Mouse (Mus musculus) splenic B cell, adult 2 months (primary cell): ENCODE data around the gene Abi3.

ENCODE experiments used
- DNase-seq: peaks from one replicate; pipeline ENCODE4 v3.0.0-alpha.2; 2011; ENCODE audit warnings: low read depth, low spot score
- H3K27me3 ChIP-seq: 2 replicates; pipeline ENCODE4 v1.6.1; 2012; ENCODE audit warnings: mild to moderate bottlenecking, low read length, moderate library complexity, mixed read lengths; ENCODE audit not compliant: control insufficient read depth, poor library complexity, insufficient read depth, severe bottlenecking
- H3K36me3 ChIP-seq: 2 replicates; pipeline ENCODE4 v1.6.1; 2012; ENCODE audit warnings: mild to moderate bottlenecking, low read length, moderate library complexity, mixed read lengths; ENCODE audit not compliant: control insufficient read depth, poor library complexity, insufficient read depth, severe bottlenecking

Abi3 gene

GRCm38 (mm10) chr11:95850898-95851297 is 8.6 kb upstream of the Abi3 start:
- H3K27me3 ChIP-seq = no peaks in the 10 kb centered on the region
- no peak for DNase-seq

GRCm38 (mm10) chr11:95844935-95845334 is 2.7 kb upstream of the Abi3 start:
- no peak for DNase-seq

More at GRCm38 (mm10) chr11:95850898-95851297, 8.6 kb upstream of the Abi3 start:
- H3K36me3 ChIP-seq = no peaks in the 10 kb centered on the region

GRCm38 (mm10) chr11:95843421-95843950 is 1.2 kb upstream of the Abi3 start:
- DNase-seq = no peak
- Histone ChIP-seq H3K36me3 (no peaks in the 10 kb centered on the region; the same call in none of the 2 replicates), H3K27me3 (no peaks in the 10 kb centered on the region)

More at GRCm38 (mm10) chr11:95844935-95845334, 2.7 kb upstream of the Abi3 start:
- H3K36me3 ChIP-seq = no peaks in the 10 kb centered on the region; the same call in none of the 2 replicates
- H3K27me3 ChIP-seq = no peaks in the 10 kb centered on the region

GRCm38 (mm10) chr11:95842953-95843352 is 677 bp upstream of the Abi3 start:
- Histone ChIP-seq H3K36me3 (no peaks in the 10 kb centered on the region; the same call in none of the 2 replicates), H3K27me3 (no peaks in the 10 kb centered on the region)
- DNase-seq = no peak

- no peak for DNase-seq
- H3K27me3 ChIP-seq = no peaks in the 10 kb centered on the region
- no peaks in the 10 kb centered on the region; the same call in none of the 2 replicates for H3K36me3 ChIP-seq
Observed at GRCm38 (mm10) chr11:95841498-95841830, 812 bp downstream of the Abi3 start.

GRCm38 (mm10) chr11:95840694-95841497 is 1.4 kb downstream of the Abi3 start:
- H3K36me3 ChIP-seq = peaks cover 2% of the 10 kb centered on the region
- no peaks in the 10 kb centered on the region for H3K27me3 ChIP-seq

GRCm38 (mm10) chr11:95838999-95839868 is 3.0 kb downstream of the Abi3 start:
- no peak for DNase-seq
- no peaks in the 10 kb centered on the region for H3K27me3 ChIP-seq
- peaks cover 2% of the 10 kb centered on the region for H3K36me3 ChIP-seq

More at GRCm38 (mm10) chr11:95840694-95841497, 1.4 kb downstream of the Abi3 start:
- no peak for DNase-seq

- peaks cover 2% of the 10 kb centered on the region for H3K36me3 ChIP-seq
- DNase-seq = no peak
- H3K27me3 ChIP-seq = no peaks in the 10 kb centered on the region
Observed at GRCm38 (mm10) chr11:95838598-95838997, 3.7 kb downstream of the Abi3 start.

GRCm38 (mm10) chr11:95837059-95837458 is 5.2 kb downstream of the Abi3 start, which contains the start of gene Gngt2:
Gene Gngt2, plus strand, starts transcription at chr11:95837216.
- Histone ChIP-seq H3K36me3 (peaks cover 13% of the 10 kb centered on the region), H3K27me3 (no peaks in the 10 kb centered on the region)
- no peak for DNase-seq

- DNase-seq = no peak
- Histone ChIP-seq H3K36me3 (peaks cover 14% of the 10 kb centered on the region), H3K27me3 (no peaks in the 10 kb centered on the region)
Observed at GRCm38 (mm10) chr11:95836433-95836832, 5.8 kb downstream of the Abi3 start.

GRCm38 (mm10) chr11:95835832-95836231 is 6.4 kb downstream of the Abi3 start:
- no peak for DNase-seq
- Histone ChIP-seq H3K36me3 (peaks cover 14% of the 10 kb centered on the region), H3K27me3 (no peaks in the 10 kb centered on the region)

- Histone ChIP-seq H3K27me3 (no peaks in the 10 kb centered on the region), H3K36me3 (peaks cover 14% of the 10 kb centered on the region)
- DNase-seq = peak; percentile 92
Observed at GRCm38 (mm10) chr11:95834742-95835710, 7.2 kb downstream of the Abi3 start.

GRCm38 (mm10) chr11:95834143-95834667 is 8.1 kb downstream of the Abi3 start:
- peak; percentile 86 for DNase-seq
- peaks cover 14% of the 10 kb centered on the region for H3K36me3 ChIP-seq
- H3K27me3 ChIP-seq = no peaks in the 10 kb centered on the region
